Mouse (Mus musculus) layer of hippocampus, postnatal 10 days (tissue): ENCODE results near the gene Ankrd52. TPM values are rescaled to one million over a fixed set of nuclear protein-coding genes. Genes with fewer than 3 reads are reported as not detected.
"Not testable (repeated sequence)": the region's sequence is repeated elsewhere in the genome, so short reads cannot be mapped to it uniquely, and the experiment has no call there.

Experiments
- DNase-seq, 2 experiments: peaks; one replicate each; pipeline ENCODE4 v3.0.0; 2021; ENCODE audit warnings: low spot score in 2 of 2
- long read RNA-seq: library from polyadenylated mRNA; stranded (forward); transcript quantifications from one replicate; pipeline ENCODE4 v2.0.0, GENCODE M21; 2023
- total RNA-seq, 2 experiments: library from RNA; stranded (reverse); gene quantifications; 2 replicates each; pipeline ENCODE4 v1.2.3; 2021

Ankrd52 gene
- 10 to 100 TPM; 79.0 to 80.3 TPM for total RNA-seq
- long read RNA-seq, partial matches to known transcripts: 0 of 5 reads
- long read RNA-seq, other reads (novel, unspliced or antisense): 5 of 5 reads

- DNase-seq: peak; percentile 82 to 92
These were observed at the start of gene Ankrd52 for GRCm38 (mm10) chr10:128376455-128377211. TSS of gene Ankrd52 (plus strand) at chr10:128377115.

GRCm38 (mm10) chr10:128327610-128328009 is 49.3 kb upstream of the Ankrd52 start:
- DNase-seq: no peak

DNA sequence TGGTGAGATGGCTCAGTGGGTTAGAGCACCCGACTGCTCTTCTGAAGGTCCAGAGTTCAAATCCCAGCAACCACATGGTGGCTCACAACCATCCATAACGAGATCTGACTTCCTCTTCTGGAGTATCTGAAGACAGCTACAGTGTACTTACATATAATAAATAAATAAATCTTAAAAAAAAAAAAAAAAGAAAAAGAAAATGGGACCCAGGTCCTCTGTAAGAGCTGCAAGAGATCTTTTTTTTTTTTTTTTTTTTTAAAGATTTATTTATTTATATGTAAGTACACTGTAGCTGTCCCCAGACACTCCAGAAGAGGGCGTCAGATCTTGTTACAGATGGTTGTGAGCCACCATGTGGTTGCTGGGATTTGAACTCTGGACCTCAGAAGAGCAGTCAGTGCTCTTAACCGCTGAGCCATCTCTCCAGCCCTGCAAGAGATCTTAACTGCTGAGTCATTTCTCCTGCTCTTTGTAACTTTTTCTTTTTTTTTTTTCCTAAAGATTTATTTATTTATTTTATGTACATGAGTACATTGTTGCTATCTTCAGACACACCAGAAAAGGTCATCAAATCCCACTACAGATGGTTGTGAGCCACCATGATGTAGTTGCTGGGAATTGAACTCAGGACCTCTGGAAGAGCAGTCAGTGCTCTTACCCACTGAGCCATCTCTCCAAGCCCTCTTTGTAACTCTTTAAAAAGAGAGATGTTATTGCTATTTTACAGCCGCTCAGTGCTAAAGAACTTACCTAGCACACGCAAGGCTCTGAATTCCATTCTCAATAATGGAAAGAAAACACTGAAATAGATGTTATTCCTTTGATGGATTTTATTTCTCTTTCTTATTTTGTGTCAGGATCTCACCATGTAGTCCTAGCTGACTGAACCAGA is 44.3 kb upstream of the Ankrd52 start:
- not testable (repeated sequence) for DNase-seq

- DNase-seq: peak; percentile 64 to 71
These were observed 41.3 kb upstream of the Ankrd52 start for GRCm38 (mm10) chr10:128335582-128335981.

DNA sequence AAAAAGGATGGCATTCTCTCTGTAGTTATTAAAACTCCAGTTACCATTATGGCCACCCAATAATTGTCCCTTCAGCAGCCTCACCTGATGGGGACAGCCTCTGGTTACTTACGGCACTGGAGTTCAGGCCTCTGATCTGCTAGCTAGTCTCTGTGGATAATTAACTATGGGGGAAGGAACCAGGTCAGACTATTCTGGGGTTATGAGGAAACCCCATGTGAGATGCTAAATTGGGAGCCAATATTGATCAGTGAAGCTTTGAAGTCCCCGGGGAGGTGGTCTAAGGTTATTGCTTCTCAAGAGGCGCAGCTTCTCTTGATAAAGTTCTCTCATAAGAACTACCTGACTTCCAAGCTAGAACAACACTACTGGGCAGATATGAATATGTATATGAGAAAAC is 40.7 kb upstream of the Ankrd52 start:
- DNase-seq: no peak

GRCm38 (mm10) chr10:128336597-128336996 is 40.3 kb upstream of the Ankrd52 start:
- no peak for DNase-seq

- peak; percentile 96 to 97 for DNase-seq
These were observed 39.4 kb upstream of the Ankrd52 start, which contains the start of gene Cs for GRCm38 (mm10) chr10:128337306-128338181. TSS of gene Cs (plus strand) at chr10:128337734.

GRCm38 (mm10) chr10:128338415-128338814 is 38.5 kb upstream of the Ankrd52 start:
- DNase-seq: no peak

DNA sequence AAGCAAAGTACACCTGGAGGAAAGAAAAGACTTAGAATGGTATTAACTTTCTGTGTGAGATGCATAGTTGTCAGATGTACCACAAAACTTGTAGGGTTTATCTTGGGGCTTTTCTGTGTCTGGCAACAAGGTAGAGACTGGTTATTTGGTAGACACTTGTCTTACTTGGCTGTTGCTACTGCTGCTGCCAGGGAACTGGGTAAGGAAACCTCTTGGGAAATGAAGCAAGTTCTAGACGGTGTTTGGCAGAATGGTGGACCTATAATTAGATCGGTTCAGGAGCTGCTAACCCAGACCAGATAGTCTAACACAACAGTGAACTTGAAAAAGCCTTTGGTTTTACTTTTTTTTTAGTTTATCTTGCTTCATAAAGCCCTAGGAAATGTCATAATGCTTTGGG is 38.0 kb upstream of the Ankrd52 start:
- no peak for DNase-seq

DNA sequence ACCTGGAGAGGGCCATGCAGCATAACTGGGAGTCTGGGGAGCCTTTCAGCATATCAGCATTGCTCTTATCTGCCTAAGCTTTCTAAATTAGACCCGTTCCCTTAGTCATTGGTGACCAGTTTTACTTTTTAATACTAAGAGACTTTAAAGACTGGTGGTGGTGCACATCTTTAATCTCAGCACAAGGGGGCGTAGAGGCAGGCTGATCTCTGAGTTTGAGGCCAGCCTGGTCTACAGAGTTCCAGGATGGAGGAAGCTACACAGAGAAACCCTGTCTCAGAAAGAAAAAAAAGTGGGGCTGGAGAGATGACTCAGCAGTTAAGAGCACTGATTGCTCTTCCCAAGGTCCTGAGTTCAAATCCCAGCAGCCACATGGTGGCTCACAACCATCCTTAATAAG is 36.7 kb upstream of the Ankrd52 start:
- DNase-seq: no peak

GRCm38 (mm10) chr10:128343436-128343835 is 33.5 kb upstream of the Ankrd52 start:
- DNase-seq: no peak

- peak; percentile 35 to 45 for DNase-seq
These were observed 32.2 kb upstream of the Ankrd52 start for GRCm38 (mm10) chr10:128344568-128345275.

DNA sequence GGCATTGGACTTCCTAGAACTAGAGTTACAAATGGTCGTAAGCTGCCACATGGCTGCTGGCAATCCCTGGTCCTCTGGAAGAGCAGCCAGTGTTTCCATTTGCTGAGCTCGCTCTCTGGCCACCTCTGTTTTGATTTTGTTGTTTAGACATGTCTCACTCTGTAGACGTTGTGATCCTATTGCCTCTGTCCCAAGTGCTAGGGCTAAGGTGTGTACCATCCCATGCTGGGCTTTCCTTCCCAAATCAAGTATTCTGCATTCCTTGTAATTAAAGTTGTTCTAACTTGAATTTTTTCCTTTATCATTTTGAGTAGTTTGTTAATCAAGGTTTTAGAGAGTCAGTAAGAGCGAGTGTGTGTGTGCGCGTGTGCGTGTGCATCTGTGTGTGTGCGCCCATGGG is 29.4 kb upstream of the Ankrd52 start:
- no peak for DNase-seq

GRCm38 (mm10) chr10:128358796-128359195 is 18.1 kb upstream of the Ankrd52 start:
- peak; percentile 53 to 66 for DNase-seq

- no peak for DNase-seq
These were observed 17.7 kb upstream of the Ankrd52 start for GRCm38 (mm10) chr10:128359226-128359625.

GRCm38 (mm10) chr10:128361836-128362235 is 15.1 kb upstream of the Ankrd52 start:
- no peak for DNase-seq

GRCm38 (mm10) chr10:128362568-128362967 is 14.3 kb upstream of the Ankrd52 start:
- peak in 1 of 2 experiments; percentile 37 for DNase-seq

GRCm38 (mm10) chr10:128367899-128368401 is 9.0 kb upstream of the Ankrd52 start:
- no peak for DNase-seq

DNA sequence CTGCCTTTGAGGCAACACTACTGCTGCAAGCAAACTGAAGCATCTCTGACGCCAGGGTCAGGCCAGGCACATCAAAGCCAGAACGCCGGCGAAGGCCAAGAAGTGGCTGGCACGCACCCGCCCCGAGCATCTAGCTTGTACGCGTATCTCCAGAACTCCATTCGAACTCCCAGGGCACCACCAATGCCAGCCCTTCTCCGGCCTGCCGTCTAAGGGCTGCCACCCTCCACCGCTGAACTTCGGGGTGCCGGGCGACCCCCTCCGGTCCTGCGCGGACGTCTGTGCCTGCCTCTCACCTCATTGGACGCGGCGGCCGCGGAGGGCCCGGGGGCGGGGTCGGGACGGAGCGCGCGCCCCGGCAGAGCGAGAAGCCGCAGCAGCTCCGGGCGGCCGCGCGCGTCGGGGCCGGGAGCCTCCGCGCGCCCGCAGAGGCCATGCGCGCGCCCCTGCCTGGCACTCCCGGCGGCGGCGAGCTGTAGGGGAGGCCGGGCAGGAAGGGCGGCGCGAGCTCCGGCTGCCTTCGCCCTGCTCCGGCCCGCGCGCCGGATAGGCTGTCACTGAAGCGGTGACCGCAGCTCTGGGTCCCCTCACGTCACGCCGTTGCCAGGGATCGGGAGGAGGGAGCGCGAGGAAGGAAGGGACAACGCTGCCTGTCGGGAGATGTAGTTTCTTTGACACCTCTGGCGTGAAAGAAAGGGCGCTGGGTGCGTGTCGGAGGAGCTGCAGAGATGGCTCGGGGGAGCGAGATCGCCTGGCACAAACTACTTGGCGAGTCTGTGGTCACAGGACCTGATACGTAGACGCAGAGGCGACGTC is 8.3 kb upstream of the Ankrd52 start, which contains the start of gene Coq10a:
Coq10a (minus strand) TSS at position 596 of the 816 bp plus-strand sequence.
- peak; percentile 89 to 91 for DNase-seq
